Mouse (Mus musculus): Measurements from ENCODE around the gene Fxr2. TPM values are rescaled to one million over a fixed set of nuclear protein-coding genes. Genes with fewer than 3 reads are reported as not detected.
"Not testable (repeated sequence)": the region's sequence is repeated elsewhere in the genome, so short reads cannot be mapped to it uniquely, and the experiment has no call there.

Gene Fxr2
- total RNA-seq, 2 experiments from 2014 or later: 122 to 133 TPM

- intact Hi-C loops (cut with DNase I): no loop called here
These were observed 65.8 kb downstream of the Fxr2 start for GRCm38 (mm10) chr11:69698574-69698973.

GRCm38 (mm10) chr11:69699595-69699994 is 66.8 kb downstream of the Fxr2 start:
- intact Hi-C loops (cut with DNase I): no loop called here
- DNase-seq (ENCODE audit: low spot score in 2 of 2): no peak

More at GRCm38 (mm10) chr11:69698574-69698973, 65.8 kb downstream of the Fxr2 start:
- DNase-seq (ENCODE audit: low spot score in 2 of 2): no peak

- intact Hi-C loops (cut with DNase I); DNase-seq (ENCODE audit: low spot score in 2 of 2): not testable (repeated sequence)
These were observed 70.1 kb downstream of the Fxr2 start for GRCm38 (mm10) chr11:69702886-69703285.

Small RNA genes lying within 50 kb of the gene (microRNA-seq; reads per million reads assigned to microRNA genes)
- gene Mir1934: 5.4 to 8.1 reads per million in 2 experiments
- gene Mir467f: 0 reads per million in 2 experiments

Other genes starting within 250 kb of the Fxr2 start
- 100 to 1,000 TPM; 105 to 109 TPM for gene Naa38, start 237.5 kb upstream of the Fxr2 start, total RNA-seq (2021)
- 10 to 100 TPM; 35.9 to 41.3 TPM for gene Cyb5d1, start 237.4 kb upstream of the Fxr2 start, total RNA-seq (2021)
- gene Tmem88, start 234.8 kb upstream of the Fxr2 start, total RNA-seq (2021): 1 to 10 TPM; 3.6 to 3.8 TPM
- gene Kdm6b, start 219.3 kb upstream of the Fxr2 start, total RNA-seq (2021): 10 to 100 TPM; 23.3 to 25.3 TPM
- 1 to 10 TPM; 3.0 to 3.6 TPM for gene Dnah2, start 83.9 kb upstream of the Fxr2 start, total RNA-seq (2021)
- gene Efnb3, start 72.8 kb upstream of the Fxr2 start, total RNA-seq (2021): 10 to 100 TPM; 57.5 to 60.4 TPM
- 10 to 100 TPM; 10.1 to 10.4 TPM for gene Wrap53, start 52.7 kb upstream of the Fxr2 start, total RNA-seq (2021)
- gene Trp53, start 52.6 kb upstream of the Fxr2 start, total RNA-seq (2021): 10 to 100 TPM; 18.7 to 21.1 TPM
- gene Atp1b2, start 27.0 kb upstream of the Fxr2 start, total RNA-seq (2021): 100 to 1,000 TPM; 403 to 438 TPM
- not detected for gene Shbg, start 15.1 kb upstream of the Fxr2 start, total RNA-seq (2021)
- gene Sat2, start 11.0 kb upstream of the Fxr2 start, total RNA-seq (2021): 1 to 10 TPM; 7.4 to 7.7 TPM
- gene Sox15, start 22.3 kb downstream of the Fxr2 start, total RNA-seq (2021): not detected
- 10 to 100 TPM; 59.1 to 59.7 TPM for gene Mpdu1, start 29.7 kb downstream of the Fxr2 start, total RNA-seq (2021)
- 10 to 100 TPM; 17.5 to 19.6 TPM for gene Cd68, start 33.2 kb downstream of the Fxr2 start, total RNA-seq (2021)
- gene Eif4a1, start 39.4 kb downstream of the Fxr2 start, total RNA-seq (2021): 100 to 1,000 TPM; 323 to 328 TPM
- 10 to 100 TPM; 94.3 to 97.5 TPM for gene Senp3, start 49.1 kb downstream of the Fxr2 start, total RNA-seq (2021)
- 1 to 10 TPM; 2.0 to 2.7 TPM for gene Tnfsf13, start 52.8 kb downstream of the Fxr2 start, total RNA-seq (2021)
- 1 to 10 TPM; 8.6 to 8.9 TPM for gene Tnfsf12, start 62.9 kb downstream of the Fxr2 start, total RNA-seq (2021)
- 1 to 10 TPM; 1.9 to 2.2 TPM for gene Tnfsfm13, start 63.1 kb downstream of the Fxr2 start, total RNA-seq (2021)
- gene Polr2a, start 125.6 kb downstream of the Fxr2 start, total RNA-seq (2021): 10 to 100 TPM; 53.3 to 53.6 TPM
- not detected for gene Slc35g3, start 129.0 kb downstream of the Fxr2 start, total RNA-seq (2021)
- 100 to 1,000 TPM; 110 to 114 TPM for gene Zbtb4, start 132.9 kb downstream of the Fxr2 start, total RNA-seq (2021)
- gene Chrnb1, start 163.0 kb downstream of the Fxr2 start, total RNA-seq (2021): 1 to 10 TPM; 1.3 to 2.0 TPM
- gene Fgf11, start 168.9 kb downstream of the Fxr2 start, total RNA-seq (2021): 10 to 100 TPM; 14.9 to 17.2 TPM
- not detected for gene Tmem102, start 172.6 kb downstream of the Fxr2 start, total RNA-seq (2021)
- not detected for gene Gm39566, start 182.3 kb downstream of the Fxr2 start, total RNA-seq (2021)
- not detected for gene Spem2, start 185.5 kb downstream of the Fxr2 start, total RNA-seq (2021)
- under 1 TPM in 1 of 2 experiments, not detected in 1; 0.43 TPM for gene Spem1, start 189.2 kb downstream of the Fxr2 start, total RNA-seq (2021)
- gene Nlgn2, start 204.8 kb downstream of the Fxr2 start, total RNA-seq (2021): 100 to 1,000 TPM; 233 to 248 TPM
- 100 to 1,000 TPM; 129 to 134 TPM for gene Tmem256, start 205.5 kb downstream of the Fxr2 start, total RNA-seq (2021)
- gene Plscr3, start 213.4 kb downstream of the Fxr2 start, total RNA-seq (2021): 10 to 100 TPM; 15.6 to 19.2 TPM
- under 1 TPM in 1 of 2 experiments, not detected in 1; 0.27 TPM for gene Tnk1, start 225.7 kb downstream of the Fxr2 start, total RNA-seq (2021)
- gene Tmem95, start 245.0 kb downstream of the Fxr2 start, total RNA-seq (2021): not detected
- gene Kctd11, start 248.4 kb downstream of the Fxr2 start, total RNA-seq (2021): 1 to 10 TPM; 1.1 to 1.2 TPM

Data from left cerebral cortex, postnatal 25 days (tissue).